Mouse (Mus musculus) small intestine, adult 2 months (tissue): ENCODE measurements at regions not wholly inside any gene's neighbourhood (a gene's known extent, or its start where the extent isn't known, plus 50 kb on each side); places are given as distances from the start of the nearest gene placed in this dataset.

Experiments used
- H3K27ac ChIP-seq: fragments of 200-500 bp; 2 replicates; pipeline ENCODE4 v1.5.1; 2012; ENCODE audit warnings: low read depth, low read length, control low read depth, inconsistent platforms; ENCODE audit not compliant: insufficient read depth
- H3K27me3 ChIP-seq: fragments of 200-500 bp; 2 replicates; pipeline ENCODE4 v1.6.1; 2012; ENCODE audit warnings: mild to moderate bottlenecking, moderate library complexity, low read length, inconsistent platforms; ENCODE audit not compliant: control insufficient read depth, insufficient read depth
- H3K36me3 ChIP-seq: fragments of 200-500 bp; 2 replicates; pipeline ENCODE4 v1.6.1; 2012; ENCODE audit warnings: mild to moderate bottlenecking, low read length, control low read depth, inconsistent platforms; ENCODE audit not compliant: control insufficient read depth, insufficient read depth
- H3K4me1 ChIP-seq: fragments of 200-500 bp; 2 replicates; pipeline ENCODE4 v1.6.1; 2012; ENCODE audit warnings: low read length, inconsistent platforms, mixed read lengths; ENCODE audit not compliant: control insufficient read depth, insufficient read depth, insufficient read length
- H3K4me3 ChIP-seq: fragments of 200-500 bp; 2 replicates; pipeline ENCODE4 v1.5.1; 2012; ENCODE audit warnings: low read depth, mild to moderate bottlenecking, control low read depth, inconsistent platforms, low read length, moderate library complexity
- CTCF ChIP-seq: fragments of 200-500 bp; IDR thresholded peaks from 2 replicates; pipeline ENCODE4 v1.5.1; 2012; ENCODE audit warnings: low read depth, mild to moderate bottlenecking, control low read depth, inconsistent platforms, low read length, moderate library complexity, mixed read lengths; ENCODE audit not compliant: insufficient replicate concordance, insufficient read length; ENCODE audit errors: extremely low read depth
- POLR2A ChIP-seq: fragments of 200-500 bp; IDR thresholded peaks from 2 replicates; pipeline ENCODE4 v1.6.1; 2012; ENCODE audit warnings: low read depth, mild to moderate bottlenecking, control low read depth, inconsistent platforms, low read length, moderate library complexity
- WGBS: fragments of 180-500 bp; shearing (Covaris S2); methylation state at CpG from one replicate; pipeline ENCODE4 v1.1.7; 2018; 5-methylcytosine and 5-hydroxymethylcytosine counted together

GRCm38 (mm10) chr14:64531221-64531949 lies 427.3 kb downstream of the Prss52 start:
- no peaks in the 10 kb centered on the region for H3K27me3 ChIP-seq
- H3K4me1 ChIP-seq, result peaks cover under 1% of the 10 kb centered on the region; the same call in 1 of the 2 replicates
- no peak overlapping the region for H3K27ac ChIP-seq
- H3K36me3 ChIP-seq, result no peaks in the 10 kb centered on the region
- 55% methylated on average over 7 of the region's 7 CpGs for WGBS
- TF ChIP-seq CTCF (no peak), POLR2A (no peak)
- H3K4me3 ChIP-seq, result no peak overlapping the region

- Histone ChIP-seq H3K4me1 (no peaks in the 10 kb centered on the region), H3K36me3 (no peaks in the 10 kb centered on the region), H3K4me3 (no peak overlapping the region), H3K27ac (no peak overlapping the region), H3K27me3 (no peaks in the 10 kb centered on the region)
- WGBS, result 79% methylated on average over 5 of the region's 5 CpGs
- TF ChIP-seq CTCF (no peak), POLR2A (no peak)
Observed at GRCm38 (mm10) chr14:64532351-64532750, 428.3 kb downstream of the Prss52 start.

- no peak overlapping the region for H3K27ac ChIP-seq
- WGBS, result 54% methylated on average over 7 of the region's 7 CpGs
- H3K4me3 ChIP-seq, result no peak overlapping the region
- TF ChIP-seq POLR2A, result no peak
- TF ChIP-seq CTCF, result no peak
- H3K4me1 ChIP-seq, result no peaks in the 10 kb centered on the region
- H3K36me3 ChIP-seq, result no peaks in the 10 kb centered on the region
- H3K27me3 ChIP-seq, result no peaks in the 10 kb centered on the region
Observed at GRCm38 (mm10) chr14:64533591-64534151, 429.6 kb downstream of the Prss52 start.

GRCm38 (mm10) chr14:64534194-64534593 lies 430.1 kb downstream of the Prss52 start:
- H3K27ac ChIP-seq, result no peak overlapping the region
- 39% methylated on average over 4 of the region's 4 CpGs for WGBS
- no peaks in the 10 kb centered on the region for H3K4me1 ChIP-seq
- H3K36me3 ChIP-seq, result no peaks in the 10 kb centered on the region
- TF ChIP-seq CTCF (no peak), POLR2A (no peak)
- no peaks in the 10 kb centered on the region for H3K27me3 ChIP-seq
- H3K4me3 ChIP-seq, result no peak overlapping the region

GRCm38 (mm10) chr14:64539436-64539835 lies 435.4 kb downstream of the Prss52 start:
- H3K36me3 ChIP-seq, result no peaks in the 10 kb centered on the region
- peak; percentile 46; the same call in 1 of the 2 replicates for TF ChIP-seq CTCF
- TF ChIP-seq POLR2A, result no peak
- WGBS, result 56% methylated on average over 2 of the region's 2 CpGs
- H3K4me1 ChIP-seq, result no peaks in the 10 kb centered on the region
- no peaks in the 10 kb centered on the region for H3K27me3 ChIP-seq
- no peak overlapping the region for H3K27ac ChIP-seq
- H3K4me3 ChIP-seq, result no peak overlapping the region

- WGBS, result 75% methylated on average over 3 of the region's 3 CpGs
- no peak for TF ChIP-seq CTCF
- no peak for TF ChIP-seq POLR2A
- H3K4me3 ChIP-seq, result no peak overlapping the region
Observed at GRCm38 (mm10) chr14:64545056-64545455, 441.0 kb downstream of the Prss52 start.

GRCm38 (mm10) chr14:64546787-64547186 lies 442.7 kb downstream of the Prss52 start:
- no peak overlapping the region for H3K4me3 ChIP-seq
- no peaks in the 10 kb centered on the region for H3K4me1 ChIP-seq
- TF ChIP-seq CTCF (no peak), POLR2A (no peak)
- H3K27me3 ChIP-seq, result no peaks in the 10 kb centered on the region
- WGBS, result 6% methylated on average over 4 of the region's 4 CpGs
- H3K36me3 ChIP-seq, result no peaks in the 10 kb centered on the region
- H3K27ac ChIP-seq, result no peak overlapping the region

More at GRCm38 (mm10) chr14:64545056-64545455, 441.0 kb downstream of the Prss52 start:
- H3K27ac ChIP-seq, result no peak overlapping the region
- H3K36me3 ChIP-seq, result no peaks in the 10 kb centered on the region
- H3K4me1 ChIP-seq, result no peaks in the 10 kb centered on the region
- no peaks in the 10 kb centered on the region for H3K27me3 ChIP-seq
